Mouse (Mus musculus) T-helper 2 cell (primary cell): ENCODE measurements around the gene Agmo.

Experiments used
- in situ Hi-C: fragments of 300-600 bp; cut with MboI, MseI; formaldehyde crosslinking; loops from one replicate; pipeline ENCODE4 v1.15.1; 2025; ENCODE audit warnings: high pct_unique_total_duplicates

Agmo gene

DNA sequence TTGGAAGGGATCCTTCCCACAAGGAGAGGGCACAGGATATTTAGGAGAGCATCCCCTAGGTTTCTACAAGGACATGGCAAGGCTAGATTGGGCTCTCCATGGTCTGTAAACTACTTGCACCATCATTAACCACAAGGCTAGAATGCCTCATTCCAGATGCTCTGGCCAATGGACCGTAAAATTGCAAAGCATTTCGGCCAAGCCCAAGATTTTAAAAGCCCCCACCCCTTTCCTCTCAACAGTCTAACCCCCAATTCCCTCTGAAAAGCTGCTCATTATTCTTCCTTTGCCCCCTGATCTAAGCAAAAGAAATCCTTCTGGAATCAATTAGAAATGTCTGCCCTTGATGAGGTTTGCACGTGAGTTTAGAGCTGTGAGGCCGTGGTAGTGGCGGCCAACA is 185.3 kb downstream of the Agmo start:
- in situ Hi-C loops: loop anchor here (25.0 kb wide), 1 partner anchor 714 kb away; no protein-coding TSS in a partner anchor

DNA sequence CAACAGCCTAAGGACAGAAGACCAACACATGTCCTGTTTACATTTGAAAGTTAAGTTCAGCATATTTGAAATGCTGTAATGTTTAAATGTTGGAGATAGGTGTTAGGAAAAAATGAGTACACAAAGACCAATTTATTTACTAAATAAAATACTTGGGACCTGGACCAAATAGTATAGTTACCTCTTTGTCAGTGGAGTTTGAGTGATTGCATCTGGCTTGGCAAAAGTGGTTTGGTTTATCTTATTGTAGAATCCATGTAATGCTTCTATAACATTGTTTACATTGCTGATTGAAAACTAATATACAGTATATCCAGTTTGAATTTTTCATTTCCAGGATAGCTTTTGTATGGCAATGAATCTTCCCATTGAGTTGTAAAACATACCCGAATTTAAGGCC is 193.0 kb downstream of the Agmo start:
- in situ Hi-C loops: loop anchor here (25.0 kb wide), 1 partner anchor 722 kb away; no protein-coding TSS in a partner anchor

DNA sequence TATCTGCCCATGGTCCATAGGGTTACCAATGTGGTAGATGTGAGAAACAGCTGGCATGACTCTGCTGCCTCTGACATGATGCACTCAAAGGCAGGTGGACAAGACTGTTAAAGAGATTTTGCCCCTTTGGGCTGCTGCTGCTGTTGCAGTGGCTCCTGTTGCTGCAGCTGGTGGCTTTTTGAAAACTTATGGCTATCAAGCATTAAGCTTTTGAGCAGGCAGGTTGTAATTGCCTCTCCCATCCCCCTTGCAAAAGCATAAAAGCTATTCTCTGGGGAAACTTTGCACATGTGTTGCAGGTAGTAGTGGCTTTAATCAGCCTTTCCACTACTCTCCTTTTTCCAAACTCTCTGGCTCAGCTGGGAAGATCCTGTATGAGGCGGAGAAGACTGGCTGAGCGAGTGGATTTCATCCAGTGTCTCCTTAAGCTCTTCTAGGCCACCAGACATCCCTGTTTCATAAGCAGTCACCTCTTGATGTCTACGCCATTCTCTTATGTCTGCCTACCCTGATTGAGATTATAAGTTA is 201.1 kb downstream of the Agmo start:
- in situ Hi-C loops: loop anchor here (25.0 kb wide), 1 partner anchor 730 kb away; no protein-coding TSS in a partner anchor

DNA sequence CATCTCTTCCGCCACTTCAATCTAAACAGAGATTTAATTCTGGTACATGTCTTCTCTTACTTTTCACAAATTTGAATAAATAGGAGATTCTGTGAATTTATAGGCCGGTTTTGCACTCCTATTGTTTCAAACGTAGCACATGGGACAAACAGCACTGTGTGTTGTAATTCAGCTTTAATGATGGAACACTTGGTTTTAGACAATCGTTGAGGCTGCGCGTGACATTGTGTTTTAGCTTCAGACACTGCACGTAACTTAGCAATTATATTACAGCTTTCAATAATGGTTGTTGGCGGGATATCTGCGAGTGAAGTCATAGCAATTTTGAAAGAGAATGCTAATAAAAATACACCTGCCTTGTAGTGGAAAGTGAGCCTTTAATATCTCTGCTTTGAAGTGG is 203.8 kb downstream of the Agmo start:
- in situ Hi-C loops: loop anchor here (25.0 kb wide), 1 partner anchor 733 kb away; no protein-coding TSS in a partner anchor

DNA sequence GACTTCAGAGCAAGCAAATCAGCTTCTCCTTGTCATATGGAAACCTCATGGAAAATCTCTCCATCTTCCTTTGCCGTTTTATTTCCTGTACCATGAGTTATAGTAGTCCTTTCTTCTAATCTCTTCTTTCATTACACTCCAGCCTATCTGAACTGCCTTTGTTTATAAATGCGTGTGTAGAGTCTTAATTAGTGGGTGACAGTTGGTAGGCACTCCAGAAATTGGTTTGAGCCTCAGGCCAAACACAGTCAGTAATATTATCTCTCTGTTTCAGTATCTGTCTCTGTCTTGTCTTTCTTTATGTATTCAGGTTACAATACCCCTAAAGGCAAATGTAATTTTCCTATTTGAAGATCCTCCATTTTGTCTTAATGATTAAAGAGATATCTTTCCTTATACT is 208.2 kb downstream of the Agmo start:
- in situ Hi-C loops: loop anchor here (25.0 kb wide), 1 partner anchor 737 kb away; no protein-coding TSS in a partner anchor

DNA sequence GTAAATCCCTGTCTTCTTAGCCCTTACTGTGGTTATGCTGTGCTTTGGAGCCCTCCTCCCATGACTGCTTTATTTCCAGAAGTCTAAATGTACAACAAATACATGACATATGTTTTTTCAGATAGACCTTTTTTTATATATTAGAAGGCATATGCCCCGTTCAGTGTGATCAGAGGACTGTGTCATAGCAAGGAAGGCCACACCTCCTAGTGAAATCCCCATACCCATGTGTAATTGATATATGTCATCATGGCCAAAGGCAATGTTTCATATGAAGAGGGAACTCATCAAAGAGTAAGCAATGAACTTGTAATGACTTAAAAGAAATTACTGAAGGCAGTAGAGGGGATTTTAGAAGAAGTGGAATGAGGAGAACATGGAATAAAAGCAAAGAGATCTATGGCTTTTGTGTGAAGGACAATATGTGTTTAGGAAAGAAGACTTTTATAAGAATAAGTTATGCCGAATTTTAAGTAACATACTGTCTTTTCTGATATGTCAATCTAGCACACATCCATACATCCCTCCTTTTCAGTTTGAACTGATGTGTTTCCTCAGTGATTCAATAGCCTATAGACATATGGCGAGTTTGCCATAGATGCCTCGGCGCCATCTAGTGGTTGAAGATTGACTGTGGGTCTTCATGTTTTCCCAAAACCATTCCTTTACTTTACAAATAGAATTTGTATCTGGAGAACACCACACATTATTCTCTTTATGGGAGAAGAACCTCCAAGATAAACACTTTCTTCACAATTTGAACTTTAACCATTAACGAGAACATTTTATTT is 209.1 kb downstream of the Agmo start:
- in situ Hi-C loops: no loop called here

DNA sequence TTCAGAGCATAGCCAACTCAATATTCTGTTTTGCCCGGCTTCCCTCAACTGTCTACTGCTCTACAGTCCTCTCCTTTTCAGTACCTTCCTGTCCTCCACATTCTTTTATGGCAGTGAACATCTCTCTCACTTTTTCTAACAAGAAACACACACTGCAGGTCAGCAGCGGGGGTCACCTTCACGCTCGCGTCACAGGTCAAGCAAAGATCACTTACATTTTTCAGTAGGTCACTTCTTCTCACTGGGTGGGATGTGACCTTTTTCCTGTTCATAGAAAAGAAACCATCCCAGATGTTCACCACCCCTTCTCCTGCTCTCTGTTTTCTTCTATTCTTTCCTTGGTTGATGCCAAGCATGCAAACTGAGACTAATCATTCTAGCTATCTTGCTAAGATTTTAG is 230.2 kb downstream of the Agmo start:
- in situ Hi-C loops: no loop called here

DNA sequence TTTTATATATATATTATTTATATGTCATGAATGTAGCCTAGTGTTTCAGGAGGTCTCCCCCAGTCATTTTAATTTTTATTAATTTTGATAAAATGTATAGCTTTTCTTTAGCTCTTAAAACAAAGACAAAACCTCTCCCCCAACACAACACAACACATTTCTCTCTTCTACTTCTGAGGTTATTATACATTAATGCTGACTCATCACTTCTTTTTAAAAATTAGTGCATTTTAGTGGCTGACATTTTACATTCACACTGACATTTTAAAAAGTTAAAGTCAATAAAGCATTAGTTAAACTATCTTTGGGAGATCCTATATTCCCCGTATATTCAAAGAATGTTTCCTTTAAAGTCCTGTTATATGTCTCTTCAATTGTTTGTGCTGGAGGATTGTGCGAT is 235.4 kb downstream of the Agmo start:
- in situ Hi-C loops: no loop called here

DNA sequence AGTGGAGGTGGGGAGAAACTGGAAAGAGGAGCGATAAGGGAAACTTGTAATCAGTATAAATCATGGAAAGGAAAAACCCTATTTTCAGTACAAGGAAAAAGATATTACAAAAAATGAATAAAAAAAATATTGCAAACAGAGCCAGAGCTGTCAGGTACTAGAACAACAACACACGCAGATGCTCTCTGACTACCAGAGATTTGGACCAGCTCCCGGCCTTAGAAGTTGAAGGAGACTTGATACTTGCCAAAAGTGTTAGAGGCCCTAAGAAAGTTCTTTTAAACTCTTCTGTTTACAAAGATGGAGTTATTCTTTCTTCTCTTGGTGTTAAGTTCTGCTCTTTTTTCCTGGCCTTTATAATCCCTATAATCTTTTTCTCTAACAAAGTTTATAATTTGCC is 246.6 kb downstream of the Agmo start:
- in situ Hi-C loops: no loop called here

DNA sequence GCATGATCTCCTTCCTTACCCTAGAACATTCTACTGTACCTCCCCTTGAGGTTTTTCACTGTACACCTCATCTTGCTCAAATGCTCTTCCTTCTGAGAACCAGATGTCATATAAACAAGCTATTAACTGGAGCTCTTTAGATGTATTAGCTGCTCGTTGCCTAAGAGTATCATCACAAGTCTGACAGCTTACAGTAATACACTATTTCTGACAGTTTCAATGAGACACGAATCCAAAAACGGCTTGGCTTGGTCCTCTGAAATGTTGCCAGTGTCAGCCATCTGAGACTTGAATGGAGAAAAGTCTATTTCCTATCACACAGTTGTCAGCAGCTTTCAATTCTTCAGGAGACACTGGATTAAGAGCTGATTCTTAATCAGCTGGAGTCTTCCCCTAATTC is 257.4 kb downstream of the Agmo start:
- in situ Hi-C loops: no loop called here

DNA sequence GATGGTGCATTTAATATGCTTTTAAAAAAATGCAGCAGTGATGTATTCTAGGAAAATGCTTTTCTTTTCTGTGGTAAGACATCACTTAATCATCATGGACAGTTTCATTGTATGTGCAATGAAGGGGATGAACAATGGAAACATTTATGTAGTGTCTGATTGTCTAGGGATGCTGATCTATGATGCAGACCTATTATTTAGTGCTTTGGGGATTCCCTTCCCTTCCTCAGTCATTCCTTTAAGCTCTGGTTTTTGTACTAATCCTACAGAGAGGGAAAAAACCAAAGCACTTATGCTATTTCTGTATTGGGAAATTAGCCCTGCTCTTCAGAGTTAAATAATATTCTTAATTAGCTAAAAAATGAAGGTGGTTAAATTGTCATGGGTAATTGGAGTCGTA is 266.0 kb downstream of the Agmo start:
- in situ Hi-C loops: no loop called here

DNA sequence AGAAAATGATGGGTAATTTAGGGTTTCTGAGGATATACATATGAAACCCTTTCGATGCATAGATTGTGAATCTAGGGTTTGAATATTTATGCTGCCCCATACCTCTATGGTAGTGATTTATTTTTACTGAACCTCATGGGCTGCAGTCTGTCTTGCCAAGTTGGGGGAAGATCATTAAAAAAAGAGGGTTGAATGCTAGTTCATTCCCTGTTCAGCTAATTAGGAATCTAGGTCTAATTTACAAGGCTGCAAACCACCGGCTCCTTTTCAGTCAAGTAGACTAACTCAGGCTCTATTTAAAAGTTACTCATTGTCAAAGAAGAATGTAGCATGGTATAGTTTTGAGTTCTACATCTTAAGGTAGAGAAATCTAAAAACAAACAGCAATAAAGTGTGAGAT is 266.4 kb downstream of the Agmo start:
- in situ Hi-C loops: no loop called here

DNA sequence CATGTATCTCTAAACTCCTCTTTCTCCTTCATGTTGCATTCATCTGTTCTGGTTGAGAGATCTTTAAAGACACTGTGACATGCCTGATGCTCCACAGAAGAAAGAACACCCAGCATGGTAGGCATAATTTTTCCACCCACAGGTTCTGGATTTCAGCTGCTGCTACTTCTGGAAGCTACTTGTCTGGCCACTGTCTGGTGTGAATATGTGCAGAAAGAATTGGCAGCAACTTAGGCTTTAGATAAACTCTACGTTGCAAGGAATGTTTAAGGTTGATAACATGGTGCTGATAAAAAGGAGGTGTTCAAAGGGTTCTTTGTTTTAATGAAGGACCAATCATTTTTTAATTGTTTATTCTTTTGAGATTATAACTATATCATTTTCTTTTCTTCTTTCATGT is 280.3 kb downstream of the Agmo start:
- in situ Hi-C loops: no loop called here

DNA sequence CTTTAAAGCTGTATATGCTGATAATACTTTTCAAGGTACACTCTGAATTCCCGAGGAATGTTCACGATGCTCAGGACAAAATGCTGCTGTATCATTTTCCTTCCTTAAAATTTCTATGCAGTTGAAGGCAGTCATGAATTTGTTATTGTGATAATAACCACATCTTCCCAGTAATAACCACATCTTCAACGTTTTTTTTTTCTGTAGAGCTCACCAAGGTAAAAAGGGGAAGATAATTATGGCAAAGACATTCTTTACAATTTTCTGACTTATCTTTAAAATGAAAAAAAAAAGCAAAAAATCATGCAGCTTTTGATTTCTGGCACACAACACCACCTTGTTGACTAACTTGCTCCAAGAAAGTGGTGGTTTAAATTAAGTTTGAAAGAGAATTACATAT is 283.2 kb downstream of the Agmo start:
- in situ Hi-C loops: no loop called here

DNA sequence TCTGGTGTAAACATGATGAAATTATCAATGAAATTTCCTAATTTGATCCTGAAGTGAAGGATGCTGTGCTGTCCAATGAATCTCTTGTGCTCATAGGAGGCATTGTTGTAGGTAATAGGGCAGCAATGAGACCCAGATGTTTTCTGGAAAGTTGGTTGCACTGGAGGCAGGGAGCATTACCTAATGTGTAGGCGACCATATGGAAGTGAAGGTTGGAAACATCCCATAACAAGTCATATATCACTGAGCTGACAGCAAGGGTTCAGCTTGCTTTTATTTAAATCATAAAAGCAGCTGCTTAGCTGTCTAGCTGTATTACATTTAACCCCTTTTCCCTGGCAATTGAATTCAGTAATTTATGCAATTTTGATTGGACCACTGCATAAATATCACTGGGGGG is 299.6 kb downstream of the Agmo start:
- in situ Hi-C loops: no loop called here

DNA sequence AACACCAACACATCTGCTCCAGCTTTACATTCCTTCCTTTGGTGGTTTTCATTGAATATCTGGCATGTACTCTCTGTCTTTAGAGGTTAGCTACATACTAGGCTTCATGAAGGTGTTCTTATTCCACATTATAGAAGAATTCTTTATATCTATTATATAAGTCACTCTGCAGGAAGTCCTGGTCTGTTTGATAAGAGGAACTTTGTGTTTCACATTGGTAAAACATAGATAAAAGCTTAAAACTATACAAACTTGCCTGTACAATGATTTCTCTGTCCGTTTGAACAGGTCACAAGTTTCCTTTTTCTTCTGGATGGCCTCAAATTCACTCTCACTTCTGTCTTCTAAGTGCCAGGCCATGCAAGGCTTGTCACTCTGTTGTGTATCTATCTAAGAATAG is 316.8 kb downstream of the Agmo start:
- in situ Hi-C loops: no loop called here

DNA sequence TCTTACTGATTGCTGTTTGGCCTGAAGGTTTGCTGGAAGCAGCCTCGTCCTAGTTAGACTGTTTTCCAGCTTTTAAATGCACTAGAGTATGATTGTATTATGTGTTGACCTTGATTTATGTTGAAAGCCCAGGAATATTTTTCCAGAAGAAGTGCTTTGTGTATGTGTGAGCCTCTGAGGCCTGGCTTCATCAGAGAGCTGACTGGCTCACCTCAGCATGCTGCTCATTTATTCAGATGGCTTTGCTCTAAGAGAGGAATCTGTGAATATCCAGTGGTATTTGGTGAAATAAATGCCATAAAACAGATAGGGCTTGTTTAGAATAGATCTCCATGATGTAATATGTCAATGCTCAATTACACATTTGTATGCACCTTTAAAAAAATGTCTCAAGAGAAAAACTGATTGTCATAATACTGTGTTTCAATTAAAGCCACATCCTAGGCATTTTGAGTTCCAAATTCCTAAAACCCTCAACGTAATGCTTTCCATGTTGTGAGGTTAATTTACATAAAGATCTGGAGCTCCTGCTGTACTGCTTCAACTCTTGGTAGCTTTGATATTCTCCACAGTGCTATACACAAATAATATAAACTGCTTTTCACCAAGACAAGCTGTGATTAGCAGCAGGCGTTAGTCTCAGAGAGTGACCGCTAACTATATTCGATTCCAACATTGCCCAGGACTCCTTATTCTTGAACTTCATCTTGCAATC is 324.6 kb downstream of the Agmo start:
- in situ Hi-C loops: no loop called here

DNA sequence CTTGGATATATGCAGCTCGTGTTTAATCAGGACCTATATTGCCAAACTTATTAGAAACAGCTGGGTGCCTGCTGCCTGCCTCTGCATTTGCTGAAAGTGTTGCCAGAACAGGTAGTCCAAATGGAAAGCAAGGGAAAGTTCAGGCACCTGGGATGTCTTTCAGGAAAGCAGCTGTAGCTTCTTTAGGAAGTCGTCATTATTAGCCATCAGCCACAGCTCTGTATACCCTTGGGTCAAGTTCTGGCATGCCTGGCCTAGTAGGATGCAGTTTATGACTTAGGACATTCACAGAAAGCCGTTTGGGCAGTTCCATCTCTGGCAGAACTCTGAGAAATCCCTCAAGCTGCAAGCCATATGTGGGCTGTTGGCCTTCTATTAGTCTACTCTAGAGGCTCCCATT is 330.5 kb downstream of the Agmo start:
- in situ Hi-C loops: no loop called here

DNA sequence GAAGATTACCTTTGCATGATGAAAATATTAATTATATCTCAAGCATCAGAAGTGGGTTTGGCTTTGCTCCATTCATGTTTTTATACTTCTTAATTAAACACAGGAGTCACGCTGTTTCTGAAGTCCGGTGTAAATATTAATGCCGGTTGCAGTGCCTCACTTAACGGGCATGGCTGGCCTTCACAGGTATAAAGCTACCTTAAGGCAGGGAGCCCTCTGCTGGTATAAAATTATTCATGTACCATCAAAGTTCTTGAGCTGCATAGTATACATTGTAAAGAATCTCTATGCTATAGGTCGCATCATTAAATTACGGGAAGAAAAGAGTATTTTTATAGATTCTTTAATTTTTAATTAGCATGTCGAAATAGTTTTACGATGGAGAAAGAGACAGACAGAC is 341.3 kb downstream of the Agmo start:
- in situ Hi-C loops: no loop called here

DNA sequence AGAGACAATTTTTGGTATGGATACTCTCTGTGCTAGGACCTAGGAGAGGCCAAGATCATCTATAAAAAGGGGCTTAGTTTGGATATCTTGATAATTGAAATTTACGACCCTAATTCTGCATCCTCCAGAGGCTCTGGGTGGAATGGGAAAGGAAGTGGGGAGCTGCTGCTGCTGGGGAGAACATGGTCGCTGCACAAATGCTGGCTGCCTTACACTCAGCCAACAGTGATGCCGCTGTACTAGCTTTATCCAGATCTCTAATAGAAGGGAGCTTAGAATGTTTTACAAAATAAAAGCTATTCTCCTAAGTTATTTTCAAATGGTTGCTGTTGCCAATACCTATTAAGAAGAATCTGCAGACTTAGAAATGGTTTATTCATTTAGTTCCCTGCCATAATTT is 351.4 kb downstream of the Agmo start:
- in situ Hi-C loops: no loop called here

DNA sequence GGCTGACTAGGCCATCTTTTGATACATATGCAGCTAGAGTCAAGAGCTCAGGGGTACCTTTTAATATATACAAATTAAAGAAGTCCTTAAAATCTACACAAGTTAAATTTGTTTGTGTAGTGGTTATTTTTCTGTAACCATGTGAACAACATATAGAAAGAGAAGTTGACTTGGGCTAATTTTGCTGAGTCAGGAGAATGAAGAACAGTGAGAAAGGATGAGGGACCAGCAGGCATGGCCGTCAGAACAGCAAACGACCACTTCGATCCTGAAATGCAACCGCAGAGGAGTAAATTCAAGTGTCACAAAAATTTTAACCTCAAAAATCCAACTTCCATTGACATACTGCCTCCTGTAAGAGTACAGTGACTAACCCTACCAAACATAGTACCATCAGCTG is 371.4 kb downstream of the Agmo start:
- in situ Hi-C loops: no loop called here

DNA sequence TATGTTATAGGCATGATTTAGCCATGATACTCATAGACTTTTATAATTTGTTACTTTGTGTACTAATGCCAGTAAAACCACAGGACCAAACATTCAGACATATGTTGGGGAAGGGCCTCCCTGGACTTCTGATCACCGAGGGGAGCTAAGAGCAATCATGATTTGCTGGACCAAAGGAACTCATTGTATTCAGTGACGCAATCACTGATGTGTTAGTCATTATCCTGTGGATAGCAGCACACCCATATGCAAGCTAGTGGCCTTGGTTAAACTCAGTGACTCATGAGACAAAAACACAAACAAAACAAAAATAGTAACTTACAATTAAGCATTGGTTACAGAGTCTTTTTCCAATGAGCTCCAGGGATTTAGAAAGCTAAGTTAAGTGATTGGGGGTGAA is 373.3 kb downstream of the Agmo start:
- in situ Hi-C loops: no loop called here

DNA sequence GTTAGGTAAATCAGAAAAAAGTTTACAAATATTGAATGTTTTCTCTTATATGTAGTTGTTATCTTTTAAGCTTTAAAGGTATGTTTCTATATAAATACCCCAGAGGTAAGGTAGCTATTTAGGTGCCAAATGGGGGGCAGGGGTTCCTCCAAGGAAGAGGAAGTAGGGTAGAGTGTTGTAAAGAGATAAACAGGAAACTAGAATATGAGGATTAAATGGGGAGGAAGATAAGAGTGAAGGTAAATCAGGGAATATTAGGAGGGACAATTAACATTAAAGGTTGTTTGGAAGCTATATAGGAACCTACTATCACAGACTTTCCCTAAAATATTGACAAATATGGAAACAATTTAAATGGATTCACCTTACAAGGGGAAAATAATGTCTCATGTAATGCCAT is 382.6 kb downstream of the Agmo start:
- in situ Hi-C loops: no loop called here
